Mouse (Mus musculus): Measurements from ENCODE around the gene Gm20509. TPM values are rescaled to one million over a fixed set of nuclear protein-coding genes. Genes with fewer than 3 reads are reported as not detected.

Gm20509 gene
- total RNA-seq, 1 experiment = not detected

DNA sequence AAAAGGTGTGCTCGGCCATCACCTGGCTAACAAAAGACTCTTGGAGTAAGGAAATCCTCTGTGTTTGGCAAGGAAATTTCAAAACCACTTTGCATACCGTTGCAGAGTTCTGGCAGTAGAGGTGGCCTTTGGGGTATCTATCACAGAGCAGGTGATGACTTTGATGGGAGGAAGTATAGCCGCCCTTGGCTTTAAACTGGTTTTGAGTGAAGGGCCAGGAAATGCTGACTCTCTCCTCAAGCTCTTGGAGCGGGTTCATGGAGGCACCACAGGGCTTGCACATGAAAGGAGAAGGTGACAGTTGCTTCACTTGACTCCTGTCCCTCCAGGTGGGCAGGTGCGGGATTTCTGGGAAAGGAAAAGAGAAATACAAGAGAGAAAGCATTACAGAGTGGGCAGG, 14.7 kb upstream of the Gm20509 start:
- no peak overlapping the region for H3K27ac ChIP-seq (ENCODE audit: insufficient read depth, low read depth, low read length, poor library complexity, severe bottlenecking)
- no peak overlapping the region for H3K4me3 ChIP-seq (ENCODE audit: insufficient read depth in 1 of 2, low read depth in 1 of 2, low read length in 2 of 2, poor library complexity in 1 of 2, severe bottlenecking in 1 of 2)
- H3K9ac ChIP-seq (ENCODE audit: insufficient read depth, low read depth, low read length, poor library complexity, severe bottlenecking) = no peak overlapping the region
- in situ Hi-C loops (cut with MboI; ENCODE audit: low sequenced_read_pairs in 2 of 2, unreplicated experiment in 2 of 2) = no loop called here
- no peak for DNase-seq (ENCODE audit: low read depth, low spot score)
- H3K4me1 ChIP-seq (ENCODE audit: control insufficient read depth in 2 of 2, insufficient read depth in 2 of 2, low read length in 2 of 2, poor library complexity in 1 of 2) = peaks cover 0 to 36% of the 10 kb centered on the region in 2 experiments; a peak in 2 of 4 replicates
- TF ChIP-seq ZC3H11A (IDR thresholded peaks at IDR 0.05; ENCODE audit: borderline replicate concordance, low read depth, low read length) (no peak), HCFC1 (IDR thresholded peaks at IDR 0.05; ENCODE audit: borderline replicate concordance, insufficient read depth, low read length) (no peak), MAFK (IDR thresholded peaks at IDR 0.05; ENCODE audit: insufficient read depth, low read depth, low read length) (no peak)
- H3K36me3 ChIP-seq (ENCODE audit: control insufficient read depth, insufficient read depth, low read length, poor library complexity, severe bottlenecking) = no peaks in the 10 kb centered on the region; the same call in 1 of the 2 replicates
- H3K9me3 ChIP-seq (ENCODE audit: control insufficient read depth, insufficient read depth, low read depth, low read length) = no peaks in the 10 kb centered on the region

- H3K9ac ChIP-seq (ENCODE audit: insufficient read depth, low read depth, low read length, poor library complexity, severe bottlenecking) = no peak overlapping the region
- TF ChIP-seq ZC3H11A (IDR thresholded peaks at IDR 0.05; ENCODE audit: borderline replicate concordance, low read depth, low read length) = no peak
- TF ChIP-seq CHD2 (IDR thresholded peaks at IDR 0.05; ENCODE audit: low read depth, low read length) = no peak
- no peak for TF ChIP-seq HCFC1 (IDR thresholded peaks at IDR 0.05; ENCODE audit: borderline replicate concordance, insufficient read depth, low read length)
- peak; percentile 68 for TF ChIP-seq MAFK (IDR thresholded peaks at IDR 0.05; ENCODE audit: insufficient read depth, low read depth, low read length)
- TF ChIP-seq ZNF384 (IDR thresholded peaks at IDR 0.05; ENCODE audit: low read depth, low read length) = no peak
- DNase-seq (ENCODE audit: low read depth, low spot score) = no peak
- no peaks in the 10 kb centered on the region for H3K9me3 ChIP-seq (ENCODE audit: control insufficient read depth, insufficient read depth, low read depth, low read length)
- no peak overlapping the region for H3K4me3 ChIP-seq (ENCODE audit: insufficient read depth in 1 of 2, low read depth in 1 of 2, low read length in 2 of 2, poor library complexity in 1 of 2, severe bottlenecking in 1 of 2)
- in situ Hi-C loops (cut with MboI; ENCODE audit: low sequenced_read_pairs in 2 of 2, unreplicated experiment in 2 of 2) = no loop called here
- H3K4me1 ChIP-seq (ENCODE audit: control insufficient read depth in 2 of 2, insufficient read depth in 2 of 2, low read length in 2 of 2, poor library complexity in 1 of 2) = peaks cover 4 to 42% of the 10 kb centered on the region in 2 experiments; a peak in 3 of 4 replicates
- H3K27ac ChIP-seq (ENCODE audit: insufficient read depth, low read depth, low read length, poor library complexity, severe bottlenecking) = no peak overlapping the region
- H3K36me3 ChIP-seq (ENCODE audit: control insufficient read depth, insufficient read depth, low read length, poor library complexity, severe bottlenecking) = no peaks in the 10 kb centered on the region; the same call in 1 of the 2 replicates
These were observed 12.9 kb upstream of the Gm20509 start for GRCm38 (mm10) chr9:73089222-73089920.

DNA sequence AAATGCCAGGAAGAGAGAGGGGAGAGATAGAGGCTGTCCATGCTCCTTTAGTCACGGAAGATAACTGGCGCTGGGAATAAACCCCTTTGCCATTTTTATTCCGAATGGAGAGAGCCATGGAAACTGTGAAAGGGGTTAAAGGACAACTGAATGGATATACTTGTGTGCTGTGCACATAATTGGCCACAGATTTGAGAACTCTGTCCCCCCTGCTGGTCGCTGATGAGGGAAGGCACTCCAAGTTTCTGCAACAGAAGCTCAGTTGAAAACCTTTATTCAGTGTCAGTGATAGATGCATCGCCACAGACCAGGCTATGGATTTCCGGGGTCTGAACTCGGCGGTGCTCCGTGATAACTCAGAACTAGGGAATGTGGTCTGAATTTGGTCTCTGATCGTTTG, 12.1 kb upstream of the Gm20509 start:
- Histone ChIP-seq H3K4me3 (ENCODE audit: insufficient read depth in 1 of 2, low read depth in 1 of 2, low read length in 2 of 2, poor library complexity in 1 of 2, severe bottlenecking in 1 of 2) (no peak overlapping the region), H3K9ac (ENCODE audit: insufficient read depth, low read depth, low read length, poor library complexity, severe bottlenecking) (no peak overlapping the region), H3K9me3 (ENCODE audit: control insufficient read depth, insufficient read depth, low read depth, low read length) (no peaks in the 10 kb centered on the region), H3K36me3 (ENCODE audit: control insufficient read depth, insufficient read depth, low read length, poor library complexity, severe bottlenecking) (no peaks in the 10 kb centered on the region; the same call in 1 of the 2 replicates), H3K27ac (ENCODE audit: insufficient read depth, low read depth, low read length, poor library complexity, severe bottlenecking) (no peak overlapping the region), H3K4me1 (ENCODE audit: control insufficient read depth in 2 of 2, insufficient read depth in 2 of 2, low read length in 2 of 2, poor library complexity in 1 of 2) (peaks cover 4 to 36% of the 10 kb centered on the region in 2 experiments; a peak in 3 of 4 replicates)
- in situ Hi-C loops (cut with MboI; ENCODE audit: low sequenced_read_pairs in 2 of 2, unreplicated experiment in 2 of 2) = no loop called here
- TF ChIP-seq MAFK (IDR thresholded peaks at IDR 0.05; ENCODE audit: insufficient read depth, low read depth, low read length) (no peak), CHD2 (IDR thresholded peaks at IDR 0.05; ENCODE audit: low read depth, low read length) (no peak), ZC3H11A (IDR thresholded peaks at IDR 0.05; ENCODE audit: borderline replicate concordance, low read depth, low read length) (no peak), HCFC1 (IDR thresholded peaks at IDR 0.05; ENCODE audit: borderline replicate concordance, insufficient read depth, low read length) (no peak), ZNF384 (IDR thresholded peaks at IDR 0.05; ENCODE audit: low read depth, low read length) (no peak)
- DNase-seq (ENCODE audit: low read depth, low spot score) = no peak

GRCm38 (mm10) chr9:73091747-73092146, 10.5 kb upstream of the Gm20509 start:
- in situ Hi-C loops (cut with MboI; ENCODE audit: low sequenced_read_pairs in 2 of 2, unreplicated experiment in 2 of 2) = no loop called here
- Histone ChIP-seq H3K36me3 (ENCODE audit: control insufficient read depth, insufficient read depth, low read length, poor library complexity, severe bottlenecking) (no peaks in the 10 kb centered on the region), H3K4me1 (ENCODE audit: control insufficient read depth in 2 of 2, insufficient read depth in 2 of 2, low read length in 2 of 2, poor library complexity in 1 of 2) (peaks cover 4 to 30% of the 10 kb centered on the region in 2 experiments; a peak in 3 of 4 replicates), H3K9ac (ENCODE audit: insufficient read depth, low read depth, low read length, poor library complexity, severe bottlenecking) (no peak overlapping the region), H3K9me3 (ENCODE audit: control insufficient read depth, insufficient read depth, low read depth, low read length) (no peaks in the 10 kb centered on the region), H3K27ac (ENCODE audit: insufficient read depth, low read depth, low read length, poor library complexity, severe bottlenecking) (no peak overlapping the region), H3K4me3 (ENCODE audit: insufficient read depth in 1 of 2, low read depth in 1 of 2, low read length in 2 of 2, poor library complexity in 1 of 2, severe bottlenecking in 1 of 2) (no peak overlapping the region)
- TF ChIP-seq ZC3H11A (IDR thresholded peaks at IDR 0.05; ENCODE audit: borderline replicate concordance, low read depth, low read length) (peak; percentile 93), CHD2 (IDR thresholded peaks at IDR 0.05; ENCODE audit: low read depth, low read length) (no peak)
- DNase-seq (ENCODE audit: low read depth, low spot score) = no peak
